Mouse (Mus musculus): ENCODE results near the gene Glyctk. TPM values are rescaled to one million over a fixed set of nuclear protein-coding genes. Genes with fewer than 3 reads are reported as not detected.

Gene Glyctk
- polyA plus RNA-seq, 2 experiments = 11.6 to 13.0 TPM

DNA sequence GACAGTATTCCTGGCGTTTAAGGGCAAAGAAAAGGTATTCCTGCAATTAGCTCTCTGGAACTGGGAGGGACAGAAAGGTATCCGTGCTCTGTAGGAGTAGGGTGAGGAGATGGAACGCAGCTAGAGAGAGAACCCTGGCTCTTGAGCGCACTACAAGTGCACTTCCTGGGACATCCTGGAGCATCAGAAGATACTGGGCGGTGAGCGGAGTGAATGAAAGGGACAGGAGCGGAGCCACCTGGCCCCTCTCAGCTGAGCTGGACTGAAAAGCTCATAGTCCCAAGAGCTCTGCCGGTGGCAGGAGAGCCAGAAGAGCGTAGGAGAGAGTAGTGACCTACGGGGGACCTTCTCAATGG, 8.6 kb downstream of the Glyctk start:
- H3K4me2 ChIP-seq (ENCODE audit: low read depth) = no peak overlapping the region
- H3K36me3 ChIP-seq (replicated peaks; ENCODE audit: control insufficient read depth, insufficient read depth, low read depth) = no peaks in the 10 kb centered on the region
- H3K4me3 ChIP-seq (ENCODE audit: insufficient read depth in 1 of 2, low read depth in 2 of 2, low read length in 2 of 2) = no peak overlapping the region
- TF ChIP-seq EP300 (IDR thresholded peaks at IDR 0.05; ENCODE audit: low read depth) = no peak
- TF ChIP-seq CTCF (IDR thresholded peaks at IDR 0.05; ENCODE audit: low read depth) = no peak
- H3K9ac ChIP-seq (replicated peaks) = no peak overlapping the region
- H3K27me3 ChIP-seq (ENCODE audit: control insufficient read depth, insufficient read depth, low read length) = peaks cover 38% of the 10 kb centered on the region
- ATAC-seq (ENCODE audit: insufficient read depth) (no peak), DNase-seq (ENCODE audit: low read depth in 3 of 3, low spot score in 3 of 3) (no peak)
- H3K9me3 ChIP-seq (ENCODE audit: control insufficient read depth, low read length) = no peaks in the 10 kb centered on the region
- WGBS (ENCODE audit: insufficient replicate concordance) = 20% methylated on average over 10 of the region's 10 CpGs
- H3K27ac ChIP-seq = no peak overlapping the region
- H3K4me1 ChIP-seq (replicated peaks; ENCODE audit: control insufficient read depth in 2 of 2, insufficient read depth in 2 of 2, low read length in 1 of 2) = no peaks in the 10 kb centered on the region

DNA sequence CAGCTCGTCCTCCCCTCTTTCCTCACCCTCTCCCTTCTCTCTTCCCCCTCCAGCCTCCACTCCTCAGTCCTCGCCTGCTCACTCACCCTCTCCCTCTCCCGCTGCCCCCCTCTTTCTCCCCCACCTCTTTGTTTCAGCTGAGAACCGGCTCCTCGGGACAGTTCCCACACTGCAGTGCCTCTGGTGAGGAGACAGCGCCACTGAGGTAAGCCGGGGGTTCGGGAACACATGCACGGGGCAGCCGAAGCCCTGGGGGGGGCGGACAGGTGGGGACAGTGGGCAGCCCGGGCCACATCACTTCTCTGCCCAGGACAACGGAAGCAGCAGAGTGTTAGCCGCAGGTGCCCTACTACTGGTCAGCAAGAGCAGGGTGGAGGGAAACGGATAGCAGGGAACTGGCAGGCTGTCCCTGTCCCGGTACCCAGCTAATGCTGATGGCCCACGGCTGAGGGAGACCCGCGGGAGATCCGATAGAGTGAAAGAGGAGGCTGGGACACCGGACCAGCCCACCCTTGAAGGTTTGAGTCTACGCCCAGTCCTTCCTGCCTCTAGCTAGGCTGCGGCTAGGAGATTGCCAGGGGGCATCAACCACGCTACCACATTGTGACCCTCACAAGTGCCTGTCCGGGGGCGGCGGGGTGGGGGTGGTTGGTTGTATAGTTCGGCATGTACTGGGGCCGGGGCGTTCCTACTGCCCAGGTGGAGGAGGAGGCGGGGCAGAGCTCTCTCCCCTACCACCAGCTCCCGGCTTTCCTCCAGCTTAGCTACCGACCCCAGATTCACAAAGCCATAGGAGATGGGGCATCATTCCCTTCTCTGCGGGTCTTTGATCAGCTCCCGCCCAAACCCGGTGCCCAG, 9.2 kb downstream of the Glyctk start:
- Histone ChIP-seq H3K9ac (replicated peaks) (no peak overlapping the region), H3K36me3 (replicated peaks; ENCODE audit: control insufficient read depth, insufficient read depth, low read depth) (no peaks in the 10 kb centered on the region), H3K9me3 (ENCODE audit: control insufficient read depth, low read length) (no peaks in the 10 kb centered on the region), H3K27me3 (ENCODE audit: control insufficient read depth, insufficient read depth, low read length) (peaks cover 38% of the 10 kb centered on the region), H3K4me1 (replicated peaks; ENCODE audit: control insufficient read depth in 2 of 2, insufficient read depth in 2 of 2, low read length in 1 of 2) (no peaks in the 10 kb centered on the region), H3K4me2 (ENCODE audit: low read depth) (peak overlapping the region; percentile 18; the same call in 1 of the 2 replicates), H3K4me3 (ENCODE audit: insufficient read depth in 1 of 2, low read depth in 2 of 2, low read length in 2 of 2) (no peak overlapping the region), H3K27ac (no peak overlapping the region)
- under 1% methylated on average over 36 of the region's 36 CpGs for WGBS (ENCODE audit: insufficient replicate concordance)
- no peak for TF ChIP-seq EP300 (IDR thresholded peaks at IDR 0.05; ENCODE audit: low read depth)
- TF ChIP-seq CTCF (IDR thresholded peaks at IDR 0.05; ENCODE audit: low read depth) = no peak
- no peak for DNase-seq (ENCODE audit: low read depth in 3 of 3, low spot score in 3 of 3)
- no peak for ATAC-seq (ENCODE audit: insufficient read depth)

DNA sequence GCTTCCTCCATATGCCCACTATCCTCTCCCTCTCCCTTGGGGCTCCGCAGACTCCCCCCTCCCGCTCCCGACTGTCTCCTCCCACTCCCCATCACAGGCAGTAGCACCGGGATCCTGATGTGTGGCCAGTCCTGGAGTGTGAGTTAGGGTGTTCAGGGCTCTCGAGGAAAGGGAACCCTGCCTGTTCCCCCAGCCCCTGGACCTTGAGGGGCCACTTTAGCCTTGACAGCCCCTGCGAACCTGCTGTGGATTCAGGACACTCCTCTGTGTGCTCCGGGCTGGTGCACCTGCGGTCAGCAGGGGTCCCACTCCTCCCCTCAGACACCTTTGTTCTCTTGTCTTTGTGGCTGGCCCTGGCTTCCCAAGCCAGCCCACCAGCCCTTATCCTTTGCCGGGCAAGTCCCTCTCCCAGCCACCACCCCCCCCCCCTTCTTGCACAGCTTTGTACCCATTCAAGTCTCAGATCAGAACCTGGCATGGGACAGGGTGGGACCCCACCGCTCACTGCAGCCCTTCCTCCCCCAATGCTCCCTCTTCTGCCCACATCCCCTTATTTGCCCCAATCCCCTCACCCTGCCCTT, 10.0 kb downstream of the Glyctk start:
- H3K9me3 ChIP-seq (ENCODE audit: control insufficient read depth, low read length) = no peaks in the 10 kb centered on the region
- no peak for ATAC-seq (ENCODE audit: insufficient read depth)
- TF ChIP-seq CTCF (IDR thresholded peaks at IDR 0.05; ENCODE audit: low read depth) = no peak
- no peak for TF ChIP-seq EP300 (IDR thresholded peaks at IDR 0.05; ENCODE audit: low read depth)
- no peak for DNase-seq (ENCODE audit: low read depth in 3 of 3, low spot score in 3 of 3)
- H3K27ac ChIP-seq = no peak overlapping the region
- WGBS (ENCODE audit: insufficient replicate concordance) = 6% methylated on average over 9 of the region's 10 CpGs
- H3K4me3 ChIP-seq (ENCODE audit: insufficient read depth in 1 of 2, low read depth in 2 of 2, low read length in 2 of 2) = no peak overlapping the region
- H3K27me3 ChIP-seq (ENCODE audit: control insufficient read depth, insufficient read depth, low read length) = peaks cover 38% of the 10 kb centered on the region
- H3K4me1 ChIP-seq (replicated peaks; ENCODE audit: control insufficient read depth in 2 of 2, insufficient read depth in 2 of 2, low read length in 1 of 2) = no peaks in the 10 kb centered on the region
- H3K4me2 ChIP-seq (ENCODE audit: low read depth) = no peak overlapping the region
- no peaks in the 10 kb centered on the region for H3K36me3 ChIP-seq (replicated peaks; ENCODE audit: control insufficient read depth, insufficient read depth, low read depth)
- no peak overlapping the region for H3K9ac ChIP-seq (replicated peaks)

DNA sequence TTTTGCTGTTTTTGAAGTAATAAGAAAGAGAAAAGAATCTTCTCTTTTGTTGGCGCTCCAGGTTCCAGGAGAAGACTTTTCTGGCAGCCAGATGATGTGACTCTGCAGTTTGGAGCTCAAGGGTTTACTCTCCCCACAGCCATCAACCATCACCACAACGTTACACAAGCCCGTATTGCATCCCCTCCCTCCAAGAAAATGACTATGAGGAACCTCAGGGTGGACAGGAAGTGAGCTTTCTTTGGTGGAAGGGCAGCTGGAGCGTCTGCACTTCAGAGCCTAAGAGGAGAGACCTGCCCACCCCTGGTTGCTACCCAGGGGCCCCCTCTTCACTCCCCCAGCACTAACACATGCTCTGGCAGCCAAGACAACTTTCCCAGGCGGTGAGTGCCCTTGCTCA, 10.7 kb downstream of the Glyctk start:
- no peak overlapping the region for H3K4me2 ChIP-seq (ENCODE audit: low read depth)
- TF ChIP-seq EP300 (IDR thresholded peaks at IDR 0.05; ENCODE audit: low read depth) (no peak), CTCF (IDR thresholded peaks at IDR 0.05; ENCODE audit: low read depth) (no peak)

DNA sequence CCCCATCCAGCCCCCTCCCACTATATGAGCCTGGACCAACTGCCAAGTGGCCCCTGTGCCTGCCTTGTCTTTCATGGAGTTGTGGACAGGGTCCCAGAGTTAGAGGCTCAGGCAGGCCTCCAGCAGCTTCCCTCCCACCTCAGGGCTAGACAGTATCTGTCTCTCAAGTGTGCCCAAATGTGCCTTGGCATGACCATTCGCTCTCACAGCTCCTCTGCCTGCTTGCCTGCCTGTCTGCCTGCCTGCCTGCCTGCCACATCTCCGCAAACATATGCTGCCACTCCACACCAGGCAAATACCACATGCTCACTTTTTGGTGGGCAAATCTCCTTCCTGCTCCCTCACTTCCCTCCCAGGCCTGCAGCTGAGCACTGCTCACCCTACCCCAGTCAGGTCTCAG, 12.4 kb downstream of the Glyctk start:
- TF ChIP-seq CTCF (IDR thresholded peaks at IDR 0.05; ENCODE audit: low read depth) = no peak
- TF ChIP-seq EP300 (IDR thresholded peaks at IDR 0.05; ENCODE audit: low read depth) = no peak
- no peaks in the 10 kb centered on the region for H3K36me3 ChIP-seq (replicated peaks; ENCODE audit: control insufficient read depth, insufficient read depth, low read depth)
- no peaks in the 10 kb centered on the region for H3K4me1 ChIP-seq (replicated peaks; ENCODE audit: control insufficient read depth in 2 of 2, insufficient read depth in 2 of 2, low read length in 1 of 2)
- no peak overlapping the region for H3K4me3 ChIP-seq (ENCODE audit: insufficient read depth in 1 of 2, low read depth in 2 of 2, low read length in 2 of 2)
- ATAC-seq (ENCODE audit: insufficient read depth) (no peak), DNase-seq (ENCODE audit: low read depth in 3 of 3, low spot score in 3 of 3) (no peak)
- H3K4me2 ChIP-seq (ENCODE audit: low read depth) = no peak overlapping the region
- WGBS (ENCODE audit: insufficient replicate concordance) = 53% methylated on average over 2 of the region's 2 CpGs
- no peak overlapping the region for H3K9ac ChIP-seq (replicated peaks)
- H3K27ac ChIP-seq = no peak overlapping the region
- H3K27me3 ChIP-seq (ENCODE audit: control insufficient read depth, insufficient read depth, low read length) = peaks cover 37% of the 10 kb centered on the region
- no peaks in the 10 kb centered on the region for H3K9me3 ChIP-seq (ENCODE audit: control insufficient read depth, low read length)

More for the DNA sequence above, 10.7 kb downstream of the Glyctk start:
- no peaks in the 10 kb centered on the region for H3K9me3 ChIP-seq (ENCODE audit: control insufficient read depth, low read length)
- DNase-seq (ENCODE audit: low read depth in 3 of 3, low spot score in 3 of 3) (no peak), ATAC-seq (ENCODE audit: insufficient read depth) (no peak)
- 13% methylated on average over 5 of the region's 5 CpGs for WGBS (ENCODE audit: insufficient replicate concordance)
- no peaks in the 10 kb centered on the region for H3K36me3 ChIP-seq (replicated peaks; ENCODE audit: control insufficient read depth, insufficient read depth, low read depth)
- no peak overlapping the region for H3K4me3 ChIP-seq (ENCODE audit: insufficient read depth in 1 of 2, low read depth in 2 of 2, low read length in 2 of 2)
- H3K4me1 ChIP-seq (replicated peaks; ENCODE audit: control insufficient read depth in 2 of 2, insufficient read depth in 2 of 2, low read length in 1 of 2) = no peaks in the 10 kb centered on the region
- H3K27me3 ChIP-seq (ENCODE audit: control insufficient read depth, insufficient read depth, low read length) = peaks cover 38% of the 10 kb centered on the region
- H3K9ac ChIP-seq (replicated peaks) = no peak overlapping the region
- H3K27ac ChIP-seq = no peak overlapping the region
